Mouse (Mus musculus) olfactory bulb, adult 2 months (tissue): Measurements from ENCODE around the gene Mrps21.

Experiments used
- CTCF ChIP-seq: fragments of 200-500 bp; IDR thresholded peaks from 2 replicates; pipeline ENCODE4 v1.5.1; 2012; ENCODE audit warnings: low read depth, mild to moderate bottlenecking, low read length, moderate library complexity; ENCODE audit not compliant: insufficient read depth
- POLR2A ChIP-seq: fragments of 200-500 bp; IDR thresholded peaks from 2 replicates; pipeline ENCODE4 v1.6.1; 2012; ENCODE audit warnings: mild to moderate bottlenecking, low read depth, low read length, moderate library complexity; ENCODE audit not compliant: insufficient read depth

GRCm38 (mm10) chr3:95899800-95900524 lies 28.6 kb upstream of the Mrps21 start:
- no peak for TF ChIP-seq CTCF
- TF ChIP-seq POLR2A = no peak
